Mouse (Mus musculus) CH12.LX (cell line): ENCODE measurements around the gene Phc3. TPM values are rescaled to one million over a fixed set of nuclear protein-coding genes. Genes with fewer than 3 reads are reported as not detected.

Experiments
- DNase-seq: peaks from one replicate; pipeline ENCODE4 v3.0.0-alpha.2; 2013; ENCODE audit errors: extremely low read depth
- H3K27ac ChIP-seq: 2 replicates; pipeline ENCODE4 v1.5.1; 2012; ENCODE audit warnings: low read depth, mild to moderate bottlenecking, control low read depth, moderate library complexity; ENCODE audit not compliant: insufficient read depth
- H3K27me3 ChIP-seq: replicated peaks from 2 replicates; pipeline ENCODE3; 2012; ENCODE audit warnings: inconsistent platforms
- H3K36me3 ChIP-seq, 2 experiments: replicated peaks in 1 of 2; 2 replicates each; pipeline versions ENCODE3 to v1.6.1; 2012; ENCODE audit warnings: inconsistent platforms in 1 of 2, low read length in 1 of 2, mild to moderate bottlenecking in 1 of 2, mixed read lengths in 1 of 2, moderate library complexity in 1 of 2; ENCODE audit not compliant: control insufficient read depth in 1 of 2, insufficient read depth in 1 of 2
- H3K4me1 ChIP-seq, 2 experiments: 2 replicates each; pipeline ENCODE4 v1.6.1; 2012; ENCODE audit warnings: inconsistent platforms in 1 of 2, moderate library complexity in 1 of 2; ENCODE audit not compliant: insufficient read depth in 2 of 2, control insufficient read depth in 1 of 2
- H3K4me2 ChIP-seq: 2 replicates; pipeline ENCODE4 v1.6.1; 2012; ENCODE audit warnings: low read depth, mild to moderate bottlenecking, control low read depth; ENCODE audit not compliant: poor library complexity, insufficient read depth, severe bottlenecking
- H3K4me3 ChIP-seq, 3 experiments: fragments of 150-350 bp in 1 of 3; sonication (generic) in 1 of 3; replicated peaks in 1 of 3; 2 replicates each; pipeline versions ENCODE3 to v1.5.1; 2011 to 2012; ENCODE audit warnings: low read depth in 2 of 3, low read length in 2 of 3, mild to moderate bottlenecking in 2 of 3, moderate library complexity in 2 of 3, control low read depth in 1 of 3, improper control_type of control experiment in 1 of 3, inconsistent platforms in 1 of 3, mixed read lengths in 1 of 3; ENCODE audit not compliant: poor library complexity in 1 of 3
- H3K79me2 ChIP-seq: replicated peaks from 2 replicates; pipeline ENCODE4 v1.6.1; 2012; ENCODE audit warnings: mild to moderate bottlenecking, moderate library complexity; ENCODE audit not compliant: control insufficient read depth, poor library complexity, insufficient read depth, severe bottlenecking; ENCODE audit errors: extremely low read depth
- H3K9ac ChIP-seq: 2 replicates; pipeline ENCODE4 v1.6.1; 2012; ENCODE audit warnings: low read depth, mild to moderate bottlenecking, control low read depth, moderate library complexity; ENCODE audit not compliant: insufficient read depth
- H3K9me3 ChIP-seq: replicated peaks from 2 replicates; pipeline ENCODE3; 2012; ENCODE audit warnings: low read length, inconsistent platforms, mixed read lengths
- BHLHE40 ChIP-seq: IDR thresholded peaks from 2 replicates; pipeline ENCODE4 v1.6.1; 2011; ENCODE audit warnings: mild to moderate bottlenecking, low read depth, low read length, improper control_type of control experiment
- ELF1 ChIP-seq: IDR thresholded peaks from 2 replicates; pipeline ENCODE4 v1.6.1; 2014; ENCODE audit warnings: low read depth, mild to moderate bottlenecking, inconsistent platforms, low read length, improper control_type of control experiment
- EP300 ChIP-seq: IDR thresholded peaks from 2 replicates; pipeline ENCODE4 v1.6.1; 2011; ENCODE audit warnings: low read length, improper control_type of control experiment
- ETS1 ChIP-seq: conservative IDR thresholded peaks from 2 replicates; pipeline ENCODE4 v1.6.1; 2012; ENCODE audit warnings: low read depth, mild to moderate bottlenecking, inconsistent platforms, low read length, improper control_type of control experiment, moderate library complexity
- HCFC1 ChIP-seq: IDR thresholded peaks from 2 replicates; pipeline ENCODE4 v1.6.1; 2012; ENCODE audit warnings: low read depth, mild to moderate bottlenecking, inconsistent platforms, low read length, improper control_type of control experiment
- IRF4 ChIP-seq: IDR thresholded peaks from 2 replicates; pipeline ENCODE4 v1.6.1; 2014; ENCODE audit warnings: low read depth, mild to moderate bottlenecking, inconsistent platforms, low read length, improper control_type of control experiment
- KAT2A ChIP-seq: IDR thresholded peaks from 2 replicates; pipeline ENCODE4 v1.6.1; 2012; ENCODE audit warnings: low read length, improper control_type of control experiment, inconsistent platforms; ENCODE audit not compliant: insufficient replicate concordance
- MAFK ChIP-seq: IDR thresholded peaks from 2 replicates; pipeline ENCODE4 v1.6.1; 2011; ENCODE audit warnings: low read length, improper control_type of control experiment; ENCODE audit not compliant: insufficient replicate concordance
- MAZ ChIP-seq: IDR thresholded peaks from 2 replicates; pipeline ENCODE4 v1.6.1; 2012; ENCODE audit warnings: low read depth, mild to moderate bottlenecking, inconsistent platforms, low read length, improper control_type of control experiment, moderate library complexity
- MXI1 ChIP-seq: IDR thresholded peaks from 2 replicates; pipeline ENCODE4 v1.6.1; 2011; ENCODE audit warnings: mild to moderate bottlenecking, low read depth, low read length, improper control_type of control experiment
- PAX5 ChIP-seq: IDR thresholded peaks from 2 replicates; pipeline ENCODE4 v1.6.1; 2012; ENCODE audit warnings: low read length, inconsistent platforms, mixed read lengths
- SIN3A ChIP-seq: IDR thresholded peaks from 2 replicates; pipeline ENCODE4 v1.6.1; 2012; ENCODE audit warnings: low read length, improper control_type of control experiment, inconsistent platforms
- SMC3 ChIP-seq: IDR thresholded peaks from 2 replicates; pipeline ENCODE4 v1.6.1; 2011; ENCODE audit warnings: low read depth, low read length, improper control_type of control experiment
- TCF12 ChIP-seq: IDR thresholded peaks from 2 replicates; pipeline ENCODE4 v1.6.1; 2014; ENCODE audit warnings: low read depth, mild to moderate bottlenecking, inconsistent platforms, low read length, improper control_type of control experiment
- dilution Hi-C: fragments of 300-500 bp; cut with MboI; formaldehyde crosslinking; loops from 2 replicates; pipeline ENCODE4 v1.14.3; 2020; ENCODE audit warnings: low sequenced_read_pairs; ENCODE audit not compliant: extremely low pct_unique_long_range_greater_than_20kb, extremely low pct_ligation_motif_present
- in situ Hi-C: fragments of 300-500 bp; cut with MboI; formaldehyde crosslinking; loops from 3 replicates; pipeline ENCODE4 v1.14.3; 2019; ENCODE audit warnings: low sequenced_read_pairs, low pct_ligation_motif_present, low pct_unique_long_range_greater_than_20kb, mixed read lengths
- polyA plus RNA-seq: library from polyadenylated mRNA; unstranded; fragments of >175 nt; gene quantifications from 2 replicates; pipeline ENCODE4 v1.2.1, GENCODE M21; 2012; ENCODE audit warnings: low read depth; ENCODE audit not compliant: insufficient read length
- total RNA-seq, 2 experiments: library from RNA; depleted of rRNA; stranded (reverse); fragments of 300-350 nt in 1 of 2; fragments of >200 nt in 1 of 2; gene quantifications; 2 replicates each; pipeline ENCODE4 v1.2.3; 2012 to 2014

Gene Phc3
- total and polyA plus RNA-seq, 3 experiments = 8.4 to 13.5 (median 8.8) TPM

- in situ Hi-C loops = no loop called here
- H3K79me2 ChIP-seq = peaks cover 30% of the 10 kb centered on the region
- peak overlapping the region; percentile 19 for H3K9ac ChIP-seq
- H3K9me3 ChIP-seq = no peaks in the 10 kb centered on the region
- peaks cover 17 to 52% of the 10 kb centered on the region in 2 experiments for H3K4me1 ChIP-seq
- H3K4me3 ChIP-seq = peak overlapping the region in 1 of 3 experiments; percentile 2
- H3K27me3 ChIP-seq = no peaks in the 10 kb centered on the region
- peak overlapping the region; percentile 79 for H3K27ac ChIP-seq
- peaks cover 0 to 3% of the 10 kb centered on the region in 2 experiments for H3K36me3 ChIP-seq
- dilution Hi-C loops = no loop called here
- TF ChIP-seq SIN3A (peak; percentile 70; the same call in 1 of the 2 replicates), SMC3 (no peak), EP300 (0 out of 2 replicates have a peak, but pooled peaks have one; percentile 12), BHLHE40 (no peak), IRF4 (peak; percentile 59; the same call in 1 of the 2 replicates), ELF1 (peak; percentile 42; the same call in 1 of the 2 replicates), HCFC1 (0 out of 2 replicates have a peak, but pooled peaks have one; percentile 25), MXI1 (no peak), ETS1 (peak; percentile 45; the same call in 1 of the 2 replicates), MAFK (no peak), MAZ (0 out of 2 replicates have a peak, but pooled peaks have one; percentile 41), TCF12 (peak; percentile 64)
- TF ChIP-seq, all 38 proteins: peak for 8
- H3K4me2 ChIP-seq = peak overlapping the region; percentile 70
- DNase-seq = peak; percentile 59
These were observed 30.8 kb upstream of the Phc3 start for GRCm38 (mm10) chr3:31000018-31000407.

- Histone ChIP-seq H3K36me3 (peaks cover 0 to 3% of the 10 kb centered on the region in 2 experiments), H3K79me2 (peaks cover 30% of the 10 kb centered on the region), H3K27me3 (no peaks in the 10 kb centered on the region), H3K4me1 (peaks cover 17 to 55% of the 10 kb centered on the region in 2 experiments), H3K9ac (peak overlapping the region; percentile 19), H3K4me2 (peak overlapping the region; percentile 70), H3K4me3 (peak overlapping the region in 1 of 3 experiments; percentile 2), H3K9me3 (no peaks in the 10 kb centered on the region), H3K27ac (peak overlapping the region; percentile 79)
- TF ChIP-seq PAX5 (no peak), MXI1 (no peak), KAT2A (no peak), EP300 (no peak)
- dilution Hi-C loops = no loop called here
- DNase-seq = no peak
- in situ Hi-C loops = loop anchor here (25.0 kb wide), 1 partner anchor 412 kb away; the partner anchor contains the start of gene Actrt3
These were observed 30.3 kb upstream of the Phc3 start for GRCm38 (mm10) chr3:30999401-31000017.
